Mouse (Mus musculus): ENCODE results near the gene Ccdc181. TPM values are rescaled to one million over a fixed set of nuclear protein-coding genes. Genes with fewer than 3 reads are reported as not detected.

The Ccdc181 gene
- polyA plus RNA-seq, 1 experiment from 2014 or later, result 12.2 TPM

GRCm38 (mm10) chr1:164327764-164328163 lies 52.4 kb downstream of the Ccdc181 start:
- WGBS, result 48% methylated on average over 7 of the region's 7 CpGs
- Histone ChIP-seq H3K4me2 (replicated peaks; ENCODE audit: low read depth, low read length) (no peak overlapping the region), H3K9me3 (ENCODE audit: control insufficient read depth, low read depth, low read length) (no peaks in the 10 kb centered on the region), H3K4me3 (ENCODE audit: low read depth, low read length) (no peak overlapping the region), H3K36me3 (ENCODE audit: control insufficient read depth, insufficient read depth, low read length) (peaks cover under 1% of the 10 kb centered on the region; the same call in 1 of the 2 replicates), H3K27ac (ENCODE audit: low read length) (peak overlapping the region; percentile 69), H3K9ac (replicated peaks; ENCODE audit: low read depth, low read length) (no peak overlapping the region), H3K27me3 (ENCODE audit: control insufficient read depth, insufficient read depth, low read length) (no peaks in the 10 kb centered on the region), H3K4me1 (ENCODE audit: control insufficient read depth, insufficient read depth, low read length) (peaks cover 13% of the 10 kb centered on the region)
- ATAC-seq (ENCODE audit: insufficient number of reproducible peaks, insufficient read depth, low FRiP score, low read depth), result no peak

GRCm38 (mm10) chr1:164332559-164332958 lies 57.2 kb downstream of the Ccdc181 start:
- Histone ChIP-seq H3K4me1 (ENCODE audit: control insufficient read depth, insufficient read depth, low read length) (peaks cover 3% of the 10 kb centered on the region; the same call in 1 of the 2 replicates), H3K36me3 (ENCODE audit: control insufficient read depth, insufficient read depth, low read length) (peaks cover 5% of the 10 kb centered on the region; the same call in 1 of the 2 replicates), H3K27me3 (ENCODE audit: control insufficient read depth, insufficient read depth, low read length) (no peaks in the 10 kb centered on the region), H3K27ac (ENCODE audit: low read length) (no peak overlapping the region), H3K9me3 (ENCODE audit: control insufficient read depth, low read depth, low read length) (no peaks in the 10 kb centered on the region), H3K9ac (replicated peaks; ENCODE audit: low read depth, low read length) (no peak overlapping the region), H3K4me3 (ENCODE audit: low read depth, low read length) (no peak overlapping the region), H3K4me2 (replicated peaks; ENCODE audit: low read depth, low read length) (no peak overlapping the region)
- 91% methylated on average over 11 of the region's 11 CpGs for WGBS
- ATAC-seq (ENCODE audit: insufficient number of reproducible peaks, insufficient read depth, low FRiP score, low read depth), result no peak

- WGBS, result 97% methylated on average over 3 of the region's 3 CpGs
- H3K27me3 ChIP-seq (ENCODE audit: control insufficient read depth, insufficient read depth, low read length), result no peaks in the 10 kb centered on the region
- no peaks in the 10 kb centered on the region for H3K9me3 ChIP-seq (ENCODE audit: control insufficient read depth, low read depth, low read length)
- no peak overlapping the region for H3K27ac ChIP-seq (ENCODE audit: low read length)
- no peaks in the 10 kb centered on the region for H3K4me1 ChIP-seq (ENCODE audit: control insufficient read depth, insufficient read depth, low read length)
- peaks cover 5% of the 10 kb centered on the region; the same call in 1 of the 2 replicates for H3K36me3 ChIP-seq (ENCODE audit: control insufficient read depth, insufficient read depth, low read length)
- no peak for ATAC-seq (ENCODE audit: insufficient number of reproducible peaks, insufficient read depth, low FRiP score, low read depth)
- no peak overlapping the region for H3K4me3 ChIP-seq (ENCODE audit: low read depth, low read length)
- H3K9ac ChIP-seq (replicated peaks; ENCODE audit: low read depth, low read length), result no peak overlapping the region
- H3K4me2 ChIP-seq (replicated peaks; ENCODE audit: low read depth, low read length), result no peak overlapping the region
Observed at GRCm38 (mm10) chr1:164335435-164335834, 60.0 kb downstream of the Ccdc181 start.

- ATAC-seq (ENCODE audit: insufficient number of reproducible peaks, insufficient read depth, low FRiP score, low read depth), result no peak
- WGBS, result 76% methylated on average over 4 of the region's 4 CpGs
Observed at GRCm38 (mm10) chr1:164335846-164336245, 60.5 kb downstream of the Ccdc181 start.

More at GRCm38 (mm10) chr1:164335846-164336245, 60.5 kb downstream of the Ccdc181 start:
- Histone ChIP-seq H3K4me2 (replicated peaks; ENCODE audit: low read depth, low read length) (no peak overlapping the region), H3K9me3 (ENCODE audit: control insufficient read depth, low read depth, low read length) (no peaks in the 10 kb centered on the region), H3K4me1 (ENCODE audit: control insufficient read depth, insufficient read depth, low read length) (no peaks in the 10 kb centered on the region), H3K27ac (ENCODE audit: low read length) (no peak overlapping the region), H3K27me3 (ENCODE audit: control insufficient read depth, insufficient read depth, low read length) (no peaks in the 10 kb centered on the region), H3K4me3 (ENCODE audit: low read depth, low read length) (no peak overlapping the region), H3K36me3 (ENCODE audit: control insufficient read depth, insufficient read depth, low read length) (peaks cover 5% of the 10 kb centered on the region; the same call in 1 of the 2 replicates), H3K9ac (replicated peaks; ENCODE audit: low read depth, low read length) (no peak overlapping the region)

Other genes starting within 250 kb of the Ccdc181 start
- gene Sele, start 227.4 kb upstream of the Ccdc181 start, polyA plus RNA-seq (2014; fragmentation: Nextera tagmentation; extraction: Ambion mirVana), result not detected in 2 replicates
- 0.41 and 0.63 TPM in 2 replicates for gene Sell, start 213.6 kb upstream of the Ccdc181 start, polyA plus RNA-seq (2014; fragmentation: Nextera tagmentation; extraction: Ambion mirVana)
- gene Selp, start 160.3 kb upstream of the Ccdc181 start, polyA plus RNA-seq (2014; fragmentation: Nextera tagmentation; extraction: Ambion mirVana), result not detected in 2 replicates
- 0.54 and 0.70 TPM in 2 replicates for gene F5, start 123.7 kb upstream of the Ccdc181 start, polyA plus RNA-seq (2014; fragmentation: Nextera tagmentation; extraction: Ambion mirVana)
- gene Slc19a2, start 26.5 kb upstream of the Ccdc181 start, polyA plus RNA-seq (2014; fragmentation: Nextera tagmentation; extraction: Ambion mirVana), result 13.8 and 14.2 TPM in 2 replicates
- 34.7 and 36.9 TPM in 2 replicates for gene Nme7, start 28.5 kb downstream of the Ccdc181 start, polyA plus RNA-seq (2014; fragmentation: Nextera tagmentation; extraction: Ambion mirVana)
- 25.6 and 26.7 TPM in 2 replicates for gene Blzf1, start 31.9 kb downstream of the Ccdc181 start, polyA plus RNA-seq (2014; fragmentation: Nextera tagmentation; extraction: Ambion mirVana)
- gene Atp1b1, start 182.8 kb downstream of the Ccdc181 start, polyA plus RNA-seq (2014; fragmentation: Nextera tagmentation; extraction: Ambion mirVana), result 76.9 and 93.2 TPM in 2 replicates

Data from stomach, embryonic 14.5 days (tissue).